Mouse (Mus musculus) hindbrain, postnatal 0 days (tissue): Measurements from ENCODE around the gene Gas6. TPM values are rescaled to one million over a fixed set of nuclear protein-coding genes. Genes with fewer than 3 reads are reported as not detected.

Source experiments
- ATAC-seq: fragments of 200-750 bp; cut with Nextera tagmentation; 2 replicates; pipeline ENCODE4 v1.8.0; 2017; ENCODE audit warnings: mild to moderate bottlenecking, moderate TSS enrichment, moderate library complexity
- DNase-seq: peaks from one replicate; pipeline ENCODE4 v3.0.0-alpha.2; 2015; ENCODE audit warnings: low spot score
- H3K27ac ChIP-seq: fragments of 300-500 bp; sonication (generic); 2 replicates; pipeline ENCODE4 v1.5.1; 2014; ENCODE audit warnings: mild to moderate bottlenecking
- H3K27me3 ChIP-seq: fragments of 300-500 bp; sonication (generic); 2 replicates; pipeline ENCODE4 v1.6.1; 2014; ENCODE audit warnings: low read length, mixed read lengths; ENCODE audit not compliant: insufficient read depth
- H3K36me3 ChIP-seq: fragments of 300-500 bp; sonication (generic); 2 replicates; pipeline ENCODE4 v1.6.1; 2014; ENCODE audit warnings: low read length, mixed read lengths; ENCODE audit not compliant: insufficient read depth
- H3K4me1 ChIP-seq: fragments of 300-500 bp; sonication (generic); 2 replicates; pipeline ENCODE4 v1.6.1; 2014; ENCODE audit warnings: antibody characterized with exemption, low read length, mixed read lengths; ENCODE audit not compliant: insufficient read depth
- H3K4me2 ChIP-seq: fragments of 300-500 bp; sonication (generic); 2 replicates; pipeline ENCODE4 v1.6.1; 2014; ENCODE audit warnings: low read depth, mild to moderate bottlenecking, low read length, moderate library complexity, mixed read lengths
- H3K4me3 ChIP-seq: fragments of 300-500 bp; sonication (generic); 2 replicates; pipeline ENCODE4 v1.5.1; 2014; ENCODE audit warnings: low read length
- H3K9ac ChIP-seq: fragments of 300-500 bp; sonication (generic); replicated peaks from 2 replicates; pipeline ENCODE4 v1.6.1; 2014; ENCODE audit warnings: mild to moderate bottlenecking, low read length, moderate library complexity, mixed read lengths
- H3K9me3 ChIP-seq: fragments of 300-500 bp; sonication (generic); 2 replicates; pipeline ENCODE4 v1.6.1; 2016; ENCODE audit warnings: low read length, mixed read lengths
- CTCF ChIP-seq: IDR thresholded peaks from 2 replicates; pipeline ENCODE4 v1.5.1; 2016; ENCODE audit warnings: antibody characterized with exemption, control low read depth, low read depth
- whole genome bisulfite sequencing: fragments of 180-500 bp; shearing (Covaris S2); extraction: QIAGEN DNeasy Blood & Tissue Kit; methylation state at CpG from one replicate; pipeline ENCODE4 v1.1.7; 2014; 5-methylcytosine and 5-hydroxymethylcytosine counted together
- polyA plus RNA-seq: library from polyadenylated mRNA; unstranded; fragments of >200 nt; fragmentation: Nextera tagmentation; extraction: Ambion mirVana; gene quantifications from 2 replicates; pipeline ENCODE4 v1.2.1, GENCODE M21; 2015
- total RNA-seq: library from RNA; depleted of rRNA; stranded (reverse); fragments of >200 nt; gene quantifications from 2 replicates; pipeline ENCODE4 v1.2.3, GENCODE M21; 2014

Gene Gas6
- total and polyA plus RNA-seq, 2 experiments from 2014 or later = 78.4 to 89.0 TPM

DNA sequence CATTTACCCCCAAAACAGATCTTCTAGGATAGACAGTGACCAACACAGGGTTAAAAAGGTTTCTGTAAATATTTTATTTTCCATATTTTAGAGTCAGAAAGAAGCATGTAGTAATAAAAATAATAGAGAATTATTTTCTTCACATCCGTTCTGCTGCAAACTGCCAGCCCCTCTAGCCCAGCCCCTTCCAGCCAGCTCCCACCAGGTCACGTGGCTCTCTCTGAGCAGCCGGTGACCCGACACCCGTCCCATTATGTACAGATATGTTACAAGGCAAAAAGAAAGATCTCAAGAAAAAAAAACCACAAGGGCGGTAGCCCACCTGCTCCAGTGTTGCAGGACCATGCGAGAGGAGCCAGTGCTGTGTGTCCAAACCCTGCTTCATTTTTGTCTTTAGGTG, 29.0 kb downstream of the Gas6 start:
- Histone ChIP-seq H3K9ac (no peak overlapping the region), H3K27ac (no peak overlapping the region), H3K4me1 (no peaks in the 10 kb centered on the region), H3K27me3 (no peaks in the 10 kb centered on the region), H3K36me3 (peaks cover 16% of the 10 kb centered on the region), H3K9me3 (no peaks in the 10 kb centered on the region), H3K4me3 (no peak overlapping the region), H3K4me2 (no peak overlapping the region)
- no peak for ATAC-seq
- 61% methylated on average over 7 of the region's 7 CpGs for WGBS
- DNase-seq = no peak
- no peak for TF ChIP-seq CTCF

- Histone ChIP-seq H3K9me3 (no peaks in the 10 kb centered on the region), H3K27me3 (no peaks in the 10 kb centered on the region), H3K9ac (no peak overlapping the region), H3K4me3 (no peak overlapping the region), H3K4me2 (no peak overlapping the region), H3K4me1 (no peaks in the 10 kb centered on the region), H3K27ac (peak overlapping the region; percentile 1; the same call in 1 of the 2 replicates), H3K36me3 (peaks cover 7% of the 10 kb centered on the region)
- DNase-seq (no peak), ATAC-seq (no peak)
- WGBS = 54% methylated on average over 10 of the region's 10 CpGs
- no peak for TF ChIP-seq CTCF
Observed at GRCm38 (mm10) chr8:13462392-13462791, 31.9 kb downstream of the Gas6 start.

DNA sequence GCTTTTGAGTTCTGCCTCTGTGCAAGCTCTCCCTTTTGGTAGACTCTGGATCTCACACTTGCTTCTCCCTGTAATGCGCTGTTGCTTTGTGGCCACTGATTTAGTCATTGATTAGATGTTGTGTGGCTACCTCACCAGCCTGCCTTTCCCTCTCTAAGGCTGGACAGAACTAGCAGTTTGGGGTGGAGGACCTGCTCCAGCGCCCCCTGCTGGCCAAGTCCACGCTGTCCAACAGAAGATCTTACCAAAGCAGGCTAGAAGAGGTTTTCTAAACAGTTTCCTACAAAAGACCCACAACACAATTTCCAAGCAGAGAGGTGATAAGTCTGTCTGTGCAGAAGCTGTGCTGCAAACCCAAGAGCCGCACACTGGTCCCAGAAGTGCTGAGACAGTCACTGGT, 32.4 kb downstream of the Gas6 start:
- H3K9ac ChIP-seq = no peak overlapping the region
- peak; percentile 78 for DNase-seq
- H3K4me2 ChIP-seq = no peak overlapping the region
- H3K27ac ChIP-seq = no peak overlapping the region
- no peaks in the 10 kb centered on the region for H3K9me3 ChIP-seq
- no peaks in the 10 kb centered on the region for H3K4me1 ChIP-seq
- WGBS = 45% methylated on average over 4 of the region's 4 CpGs
- no peak overlapping the region for H3K4me3 ChIP-seq
- peak; percentile 88 for TF ChIP-seq CTCF
- H3K36me3 ChIP-seq = peaks cover 5% of the 10 kb centered on the region; the same call in 1 of the 2 replicates
- ATAC-seq = peak; percentile 70; the same call in 1 of the 2 replicates
- no peaks in the 10 kb centered on the region for H3K27me3 ChIP-seq

DNA sequence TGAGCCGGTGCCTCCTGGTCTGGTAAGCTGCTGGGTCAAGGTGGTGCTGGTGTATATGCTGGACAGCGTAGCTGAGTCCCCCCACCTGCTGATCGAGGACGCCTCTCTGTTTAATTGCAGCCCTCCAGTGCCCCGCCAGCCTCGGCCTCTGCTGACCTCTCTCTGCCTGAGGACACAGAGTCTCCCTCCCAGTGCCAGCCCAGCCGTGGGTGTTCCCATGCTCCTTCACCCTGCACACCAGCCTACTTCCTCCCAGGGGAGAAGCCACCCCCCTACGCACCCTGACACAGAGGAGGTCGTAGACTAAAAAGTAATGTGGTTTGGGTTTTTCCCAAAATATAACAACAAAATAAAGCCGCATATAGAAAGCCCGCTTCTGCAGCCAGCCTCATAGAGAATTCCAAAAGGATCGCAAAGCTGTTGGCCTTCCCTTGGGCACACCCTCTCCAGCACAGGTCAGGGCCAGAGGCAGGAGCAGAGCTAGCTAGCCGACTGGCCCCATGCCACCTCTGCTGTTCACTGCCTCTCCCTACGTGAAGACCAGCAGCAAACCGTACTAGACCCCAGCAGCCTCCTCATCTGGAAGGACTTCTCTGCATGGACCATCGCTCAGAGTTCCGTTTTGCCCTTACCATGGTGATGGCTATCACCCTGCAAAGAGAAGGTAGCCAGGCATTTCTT, 33.1 kb downstream of the Gas6 start:
- no peak for TF ChIP-seq CTCF
- H3K27ac ChIP-seq = no peak overlapping the region
- no peaks in the 10 kb centered on the region for H3K9me3 ChIP-seq
- no peaks in the 10 kb centered on the region for H3K4me1 ChIP-seq
- no peaks in the 10 kb centered on the region for H3K36me3 ChIP-seq
- ATAC-seq (no peak), DNase-seq (no peak)
- no peak overlapping the region for H3K4me2 ChIP-seq
- H3K4me3 ChIP-seq = no peak overlapping the region
- H3K27me3 ChIP-seq = no peaks in the 10 kb centered on the region
- H3K9ac ChIP-seq = no peak overlapping the region
- 78% methylated on average over 17 of the region's 17 CpGs for WGBS

DNA sequence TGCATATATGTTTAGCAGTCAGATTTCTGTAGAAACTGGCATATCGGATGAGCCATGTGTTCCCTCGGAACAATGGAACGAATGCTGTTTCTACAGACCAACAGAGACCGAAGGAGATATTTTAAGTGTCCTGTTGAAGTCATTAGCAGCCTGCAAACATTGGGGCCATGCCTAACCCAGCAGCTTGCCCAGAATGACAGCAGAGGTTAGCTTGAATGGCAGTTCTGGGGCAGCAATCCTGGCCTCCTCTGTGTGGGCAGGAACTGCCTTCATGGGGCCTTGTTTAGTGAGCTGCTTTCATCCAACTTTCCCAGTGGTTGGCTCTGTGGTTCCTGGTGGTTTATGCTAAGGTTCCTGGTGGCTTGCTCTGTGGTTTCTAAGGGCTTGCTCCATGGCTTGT, 34.9 kb downstream of the Gas6 start:
- ATAC-seq (no peak), DNase-seq (no peak)
- Histone ChIP-seq H3K4me2 (no peak overlapping the region), H3K27me3 (no peaks in the 10 kb centered on the region), H3K9me3 (no peaks in the 10 kb centered on the region), H3K4me1 (no peaks in the 10 kb centered on the region), H3K36me3 (no peaks in the 10 kb centered on the region), H3K9ac (no peak overlapping the region), H3K27ac (no peak overlapping the region), H3K4me3 (no peak overlapping the region)
- 93% methylated on average over 4 of the region's 4 CpGs for WGBS
- no peak for TF ChIP-seq CTCF

DNA sequence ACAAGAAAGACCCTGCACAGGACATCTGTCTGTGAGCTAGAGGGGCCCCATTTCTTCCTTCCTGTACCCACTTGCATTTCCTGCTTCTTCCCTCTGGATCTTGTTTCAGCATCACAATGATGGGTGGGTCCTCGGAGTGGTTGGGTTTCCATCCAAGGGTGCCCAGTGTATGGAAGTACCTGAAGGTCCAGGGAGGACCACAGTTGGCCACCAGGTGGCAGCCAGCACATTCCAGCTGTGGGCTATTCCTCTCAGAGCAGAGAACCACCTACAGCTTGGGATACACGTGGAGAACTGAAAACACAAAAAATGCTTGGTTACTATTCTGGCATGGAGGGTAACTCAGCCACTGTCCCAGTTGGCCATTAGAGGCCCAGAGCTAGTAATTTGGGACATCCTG, 39.0 kb downstream of the Gas6 start:
- Histone ChIP-seq H3K36me3 (no peaks in the 10 kb centered on the region), H3K9ac (no peak overlapping the region), H3K27me3 (no peaks in the 10 kb centered on the region), H3K4me1 (no peaks in the 10 kb centered on the region), H3K9me3 (no peaks in the 10 kb centered on the region), H3K27ac (peak overlapping the region; percentile 54; the same call in 1 of the 2 replicates), H3K4me2 (no peak overlapping the region), H3K4me3 (no peak overlapping the region)
- WGBS = 32% methylated on average over 2 of the region's 2 CpGs
- peak; percentile 82 for TF ChIP-seq CTCF
- DNase-seq (peak; percentile 71), ATAC-seq (0 out of 2 replicates have a peak, but pooled peaks have one; percentile 55)
